Mouse (Mus musculus) cortical plate, adult 2 months (tissue): Measurements from ENCODE around the gene Rspo1.

Source experiments
- CTCF ChIP-seq: fragments of 200-500 bp; IDR thresholded peaks from 2 replicates; pipeline ENCODE4 v1.5.1; 2011; ENCODE audit warnings: mild to moderate bottlenecking, control low read depth, low read length; ENCODE audit not compliant: insufficient read depth; ENCODE audit errors: extremely low read depth
- POLR2A ChIP-seq: fragments of 200-500 bp; IDR thresholded peaks from 2 replicates; pipeline ENCODE4 v1.6.1; 2011; ENCODE audit warnings: mild to moderate bottlenecking, low read length, control low read depth; ENCODE audit not compliant: insufficient read depth; ENCODE audit errors: extremely low read depth

DNA sequence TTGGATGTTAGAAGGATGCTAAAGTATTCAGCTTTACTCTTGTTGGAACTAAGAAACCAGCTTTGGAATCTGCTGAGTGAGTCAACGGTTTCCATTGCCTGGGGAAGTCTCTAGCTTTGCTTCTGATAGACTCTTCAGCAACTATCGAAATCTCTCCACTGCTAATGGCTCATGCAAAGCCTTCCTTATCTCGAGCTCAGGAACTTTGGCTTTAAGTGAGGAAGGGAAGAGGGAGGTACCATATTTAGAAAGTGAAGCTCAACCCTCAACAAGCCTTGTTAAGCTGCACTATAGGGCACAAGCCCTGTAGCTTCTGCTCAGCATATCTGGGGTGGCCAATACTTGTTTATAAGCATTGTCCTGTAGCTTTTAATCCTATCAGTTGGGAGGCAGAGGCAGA, 71.0 kb downstream of the Rspo1 start:
- no peak for TF ChIP-seq CTCF
- no peak for TF ChIP-seq POLR2A
